In genomic region chr9:107908410-107909158, GRCm38 (mm10) we compare ENCODE assay signal across 10 mouse cellular contexts. TPM values are rescaled to one million over a fixed set of nuclear protein-coding genes. Genes with fewer than 3 reads are reported as not detected.
DNase-seq lines count a peak whose midpoint lies in the region; ATAC-seq and TF ChIP-seq lines count a peak whose summit lies in the region.
"Had no signal": no experiment of that assay in that cellular context is flagged by ENCODE, and none has a peak within 500 bp of the region (broad histone marks: within the 10 kb centered on the region; RNA-seq: fewer than 3 reads in every experiment).

No protein-coding gene starts in this region.

- H3K36me3 ChIP-seq in forebrain, embryonic 12.5 days (replicated peaks): no peaks in the 10 kb centered on the region
- H3K36me3 ChIP-seq in forebrain, embryonic 14.5 days (ENCODE audit: control insufficient read depth, insufficient read depth, low read length): no peaks in the 10 kb centered on the region
- H3K36me3 ChIP-seq in heart, postnatal 0 days (replicated peaks; ENCODE audit: control insufficient read depth, insufficient read depth, low read length): no peaks in the 10 kb centered on the region

- 31% methylated on average over 18 of the region's 18 CpGs for WGBS in forebrain, embryonic 12.5 days
- 23% methylated on average over 18 of the region's 18 CpGs for WGBS in forebrain, embryonic 14.5 days
- 33% methylated on average over 18 of the region's 18 CpGs for WGBS in heart, postnatal 0 days

- no peak for TF ChIP-seq CTCF in heart, postnatal 0 days (IDR thresholded peaks at IDR 0.05; ENCODE audit: low read depth)

- H3K4me1 ChIP-seq in forebrain, embryonic 12.5 days: peaks cover 31% of the 10 kb centered on the region
- H3K4me1 ChIP-seq in forebrain, embryonic 14.5 days (ENCODE audit: control insufficient read depth, insufficient read depth, low read length): peaks cover 6% of the 10 kb centered on the region; the same call in 1 of the 2 replicates
- no peaks in the 10 kb centered on the region for H3K4me1 ChIP-seq in heart, postnatal 0 days (ENCODE audit: control insufficient read depth, insufficient read depth)

- no peak for TF ChIP-seq EP300 in heart, postnatal 0 days (IDR thresholded peaks at IDR 0.05; ENCODE audit: low read depth)

- H3K27me3 ChIP-seq in forebrain, embryonic 12.5 days: peaks cover 27% of the 10 kb centered on the region
- no peaks in the 10 kb centered on the region for H3K27me3 ChIP-seq in forebrain, embryonic 14.5 days (replicated peaks; ENCODE audit: control insufficient read depth, insufficient read depth, low read length)
- no peaks in the 10 kb centered on the region for H3K27me3 ChIP-seq in heart, postnatal 0 days (ENCODE audit: control insufficient read depth, insufficient read depth, low read length)

- no peak for ATAC-seq in forebrain, embryonic 12.5 days (ENCODE audit: low FRiP score)
- ATAC-seq in forebrain, embryonic 14.5 days: no peak
- no peak for ATAC-seq in heart, postnatal 0 days (ENCODE audit: insufficient read depth, low read depth)

- DNase-seq in forebrain, embryonic 14.5 days (ENCODE audit: low spot score): no peak
- DNase-seq in adrenal gland, postnatal 14 days: peak; percentile 48
- no peak for DNase-seq in heart, postnatal 0 days (ENCODE audit: low spot score)
- peak; percentile 51 for DNase-seq in lung, postnatal 10 days
- DNase-seq in thymus, postnatal 4 days: no peak
- DNase-seq in right cerebral cortex, adult 18-20 months: no peak
- DNase-seq in cerebellum, adult 9-10 months: no peak
- DNase-seq: cerebellum, adult 18-20 months had no signal

- H3K9me3 ChIP-seq in forebrain, embryonic 12.5 days: no peaks in the 10 kb centered on the region
- no peaks in the 10 kb centered on the region for H3K9me3 ChIP-seq in forebrain, embryonic 14.5 days (replicated peaks; ENCODE audit: control insufficient read depth, low read length)
- no peaks in the 10 kb centered on the region for H3K9me3 ChIP-seq in heart, postnatal 0 days (replicated peaks; ENCODE audit: control insufficient read depth, low read length)
- H3K9me3 ChIP-seq: megakaryocyte, embryonic 14.5 days had no signal

- no peak overlapping the region for H3K4me3 ChIP-seq in forebrain, embryonic 12.5 days (replicated peaks)
- H3K4me3 ChIP-seq in forebrain, embryonic 14.5 days (ENCODE audit: low read depth, low read length): no peak overlapping the region
- peak overlapping the region; percentile 17 for H3K4me3 ChIP-seq in heart, postnatal 0 days (ENCODE audit: low read depth, low read length)
- H3K4me3 ChIP-seq: megakaryocyte, embryonic 14.5 days had no signal

- H3K27ac ChIP-seq in forebrain, embryonic 12.5 days: no peak overlapping the region
- H3K27ac ChIP-seq in forebrain, embryonic 14.5 days (ENCODE audit: low read depth, low read length): no peak overlapping the region
- H3K27ac ChIP-seq in heart, postnatal 0 days (ENCODE audit: low read depth): peak overlapping the region; percentile 44

- 0 out of 2 replicates have a peak overlapping the region, but pooled peaks have one; percentile 21 for H3K9ac ChIP-seq in forebrain, embryonic 12.5 days
- no peak overlapping the region for H3K9ac ChIP-seq in forebrain, embryonic 14.5 days (ENCODE audit: low read length)
- peak overlapping the region; percentile 27; the same call in 1 of the 2 replicates for H3K9ac ChIP-seq in heart, postnatal 0 days (replicated peaks; ENCODE audit: low read depth, low read length)

- H3K4me2 ChIP-seq in forebrain, embryonic 12.5 days: peak overlapping the region; percentile 8; the same call in 1 of the 2 replicates
- no peak overlapping the region for H3K4me2 ChIP-seq in forebrain, embryonic 14.5 days (ENCODE audit: low read length)
- peak overlapping the region; percentile 61 for H3K4me2 ChIP-seq in heart, postnatal 0 days (ENCODE audit: low read depth, low read length)

RNA-seq across cellular contexts. Expression of gene Mst1r, which starts 1.9 kb away (rescaled TPM):
- 1.3 and 1.8 TPM in 2 replicates for polyA plus RNA-seq in forebrain, embryonic 12.5 days (2016; fragmentation: Nextera tagmentation; extraction: Ambion mirVana)
- polyA plus RNA-seq in forebrain, embryonic 14.5 days (2014; fragmentation: Nextera tagmentation; extraction: Ambion mirVana): 0.23 and 1.2 TPM in 2 replicates
- 5.0 and 8.7 TPM in 2 replicates for total RNA-seq in adrenal gland, postnatal 14 days (2021)
- total RNA-seq in heart, postnatal 0 days (2014; rRNA removed; ENCODE audit: low replicate concordance): 1.8 and 20.1 TPM in 2 replicates
- polyA plus RNA-seq in heart, postnatal 0 days (2015; fragmentation: Nextera tagmentation; extraction: Ambion mirVana): 0.74 and 1.2 TPM in 2 replicates

RNA-seq across cellular contexts. Expression of gene Actl11, which starts 19.7 kb away (rescaled TPM):
- polyA plus RNA-seq in forebrain, embryonic 12.5 days (2016; fragmentation: Nextera tagmentation; extraction: Ambion mirVana): not detected in 2 replicates
- polyA plus RNA-seq in forebrain, embryonic 14.5 days (2014; fragmentation: Nextera tagmentation; extraction: Ambion mirVana): not detected in 2 replicates
- not detected in 2 replicates for total RNA-seq in adrenal gland, postnatal 14 days (2021)
- not detected in 2 replicates for total RNA-seq in heart, postnatal 0 days (2014; rRNA removed; ENCODE audit: low replicate concordance)
- polyA plus RNA-seq in heart, postnatal 0 days (2015; fragmentation: Nextera tagmentation; extraction: Ambion mirVana): not detected in 2 replicates

RNA-seq across cellular contexts. Expression of gene Mon1a, which starts 20.6 kb away (rescaled TPM):
- polyA plus RNA-seq in forebrain, embryonic 12.5 days (2016; fragmentation: Nextera tagmentation; extraction: Ambion mirVana): 16.0 and 17.7 TPM in 2 replicates
- polyA plus RNA-seq in forebrain, embryonic 14.5 days (2014; fragmentation: Nextera tagmentation; extraction: Ambion mirVana): 23.5 and 27.2 TPM in 2 replicates
- 12.3 and 14.0 TPM in 2 replicates for total RNA-seq in adrenal gland, postnatal 14 days (2021)
- 12.1 and 16.4 TPM in 2 replicates for total RNA-seq in heart, postnatal 0 days (2014; rRNA removed; ENCODE audit: low replicate concordance)
- polyA plus RNA-seq in heart, postnatal 0 days (2015; fragmentation: Nextera tagmentation; extraction: Ambion mirVana): 9.9 TPM in 2 replicates

RNA-seq across cellular contexts. Expression of gene Camkv, which starts 26.9 kb away (rescaled TPM):
- polyA plus RNA-seq in forebrain, embryonic 12.5 days (2016; fragmentation: Nextera tagmentation; extraction: Ambion mirVana): 12.2 and 14.8 TPM in 2 replicates
- polyA plus RNA-seq in forebrain, embryonic 14.5 days (2014; fragmentation: Nextera tagmentation; extraction: Ambion mirVana): 25.1 and 40.8 TPM in 2 replicates
- 1.3 and 2.3 TPM in 2 replicates for total RNA-seq in adrenal gland, postnatal 14 days (2021)
- 0.15 TPM in 1 of 2 replicates, not detected in the other for total RNA-seq in heart, postnatal 0 days (2014; rRNA removed; ENCODE audit: low replicate concordance)
- polyA plus RNA-seq in heart, postnatal 0 days (2015; fragmentation: Nextera tagmentation; extraction: Ambion mirVana): 0.03 TPM in 1 of 2 replicates, not detected in the other

RNA-seq across cellular contexts. Expression of gene Rbm6, which starts 35.5 kb away (rescaled TPM):
- 136 and 137 TPM in 2 replicates for polyA plus RNA-seq in forebrain, embryonic 12.5 days (2016; fragmentation: Nextera tagmentation; extraction: Ambion mirVana)
- polyA plus RNA-seq in forebrain, embryonic 14.5 days (2014; fragmentation: Nextera tagmentation; extraction: Ambion mirVana): 69.4 and 89.9 TPM in 2 replicates
- total RNA-seq in adrenal gland, postnatal 14 days (2021): 49.8 and 61.4 TPM in 2 replicates
- total RNA-seq in heart, postnatal 0 days (2014; rRNA removed; ENCODE audit: low replicate concordance): 20.3 and 35.1 TPM in 2 replicates
- polyA plus RNA-seq in heart, postnatal 0 days (2015; fragmentation: Nextera tagmentation; extraction: Ambion mirVana): 27.1 and 28.3 TPM in 2 replicates

Comparison
In these comparisons a context has a peak if more than half of its experiments do, and no peak if none do; other contexts are left out.
1. DNase-seq: peak in adrenal gland, postnatal 14 days (single experiment) and lung, postnatal 10 days (single experiment); none in forebrain, embryonic 14.5 days (single experiment), heart, postnatal 0 days (single experiment), thymus, postnatal 4 days (single experiment), right cerebral cortex, adult 18-20 months (single experiment) and cerebellum, adult 9-10 months (single experiment).